Mouse (Mus musculus) heart, postnatal 10 days (tissue): ENCODE measurements at regions not wholly inside any gene's neighbourhood (a gene's known extent, or its start where the extent isn't known, plus 50 kb on each side); places are given as distances from the start of the nearest gene placed in this dataset.

Experiments used
- DNase-seq, 2 experiments: peaks; one replicate each; pipeline ENCODE4 v3.0.0; 2021
- intact Hi-C: fragments of 180-260 bp; cut with DNase I; formaldehyde crosslinking; loops from one replicate; pipeline ENCODE4 v1.15.1; 2025

GRCm38 (mm10) chr7:51434865-51435264 lies 76.0 kb upstream of the Ano5 start:
- intact Hi-C loops: loop anchor here (1.0 to 10.0 kb wide), 3 partner anchors 168 to 1660 kb away; partner anchors contain the start of gene Prmt3
- DNase-seq: peak; percentile 26 to 54

- intact Hi-C loops: no loop called here
- DNase-seq: no peak
These were observed 55.7 kb upstream of the Ano5 start for GRCm38 (mm10) chr7:51454989-51455692.

DNA sequence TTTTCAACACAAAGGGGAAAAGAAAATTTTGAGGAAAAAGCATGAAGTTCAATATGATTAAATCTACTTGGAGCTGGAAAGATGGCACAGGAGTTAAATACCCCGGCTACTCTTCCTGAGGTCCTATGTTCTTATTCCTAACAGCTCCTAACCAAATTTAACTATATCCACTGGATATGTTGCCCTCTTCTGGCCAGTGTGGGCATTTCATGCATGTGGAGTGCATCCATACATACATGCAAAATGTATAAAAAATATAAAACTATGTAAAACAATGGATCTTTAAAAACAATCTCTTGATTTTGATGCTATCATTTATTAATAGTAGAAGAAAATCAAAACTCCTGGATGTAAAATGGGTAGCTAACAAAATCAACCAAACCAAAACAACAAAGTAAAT lies 52.1 kb upstream of the Ano5 start:
- DNase-seq: no peak
- intact Hi-C loops: no loop called here
